ENCODE assay signal across 7 mouse cellular contexts in the genomic region with DNA sequence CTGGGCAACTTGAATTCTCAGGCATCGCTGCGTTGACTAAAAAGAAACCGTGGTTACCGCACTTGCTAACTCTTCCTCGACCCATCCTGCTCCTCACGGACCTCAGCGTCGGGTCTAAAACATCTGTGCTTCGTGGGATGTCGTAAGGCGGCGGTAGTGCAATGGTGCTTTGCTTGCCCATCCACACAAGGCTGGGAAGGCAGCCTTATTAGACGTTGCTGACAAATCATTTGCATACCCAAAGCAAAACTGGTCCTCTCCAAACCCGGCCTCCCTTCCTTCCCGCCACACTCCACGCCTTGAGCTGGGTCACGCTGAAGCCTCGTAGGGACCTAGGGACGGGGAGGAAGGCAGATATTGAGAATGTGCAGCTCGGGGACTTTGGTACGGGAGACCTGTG. TPM values are rescaled to one million over a fixed set of nuclear protein-coding genes. Genes with fewer than 3 reads are reported as not detected.
DNase-seq lines count a peak whose midpoint lies in the region; ATAC-seq and TF ChIP-seq lines count a peak whose summit lies in the region.

No protein-coding gene starts in this region.

- peak; percentile 59 for ATAC-seq in lung, embryonic 14.5 days (ENCODE audit: insufficient read depth)
- ATAC-seq in forebrain, embryonic 16.5 days, result peak; percentile 47
- peak; percentile 62 for ATAC-seq in neural tube, embryonic 12.5 days (ENCODE audit: low FRiP score, low read depth)

- DNase-seq in lung, embryonic 14.5 days, result peak; percentile 64
- DNase-seq in lung, postnatal 14 days, result no peak
- DNase-seq in liver (peak; percentile 69), adipocyte (ENCODE audit: low spot score) (no peak)

- peak; percentile 2; the same call in 1 of the 2 replicates for TF ChIP-seq CTCF in lung, embryonic 14.5 days (IDR thresholded peaks at IDR 0.05; ENCODE audit: low read depth)

- peak overlapping the region; percentile 76 for H3K27ac ChIP-seq in lung, embryonic 14.5 days (ENCODE audit: low read depth)
- peak overlapping the region; percentile 51 for H3K27ac ChIP-seq in brown adipose tissue, adult 24 weeks (replicated peaks; ENCODE audit: low read depth, low read length)
- peak overlapping the region; percentile 83 for H3K27ac ChIP-seq in forebrain, embryonic 16.5 days (ENCODE audit: low read length)
- peak overlapping the region; percentile 57 for H3K27ac ChIP-seq in neural tube, embryonic 12.5 days

- under 1% methylated on average over 21 of the region's 21 CpGs for WGBS in lung, embryonic 14.5 days
- WGBS in forebrain, embryonic 16.5 days, result under 1% methylated on average over 21 of the region's 21 CpGs
- WGBS in neural tube, embryonic 12.5 days, result under 1% methylated on average over 21 of the region's 21 CpGs

- H3K4me2 ChIP-seq in lung, embryonic 14.5 days, result peak overlapping the region; percentile 96
- H3K4me2 ChIP-seq in forebrain, embryonic 16.5 days (ENCODE audit: low read length), result peak overlapping the region; percentile 92
- peak overlapping the region; percentile 94 for H3K4me2 ChIP-seq in neural tube, embryonic 12.5 days (replicated peaks)

- peaks cover 9% of the 10 kb centered on the region; the same call in 1 of the 2 replicates for H3K36me3 ChIP-seq in lung, embryonic 14.5 days (ENCODE audit: insufficient read depth)
- no peaks in the 10 kb centered on the region for H3K36me3 ChIP-seq in forebrain, embryonic 16.5 days (ENCODE audit: control insufficient read depth, insufficient read depth)
- peaks cover 7% of the 10 kb centered on the region for H3K36me3 ChIP-seq in neural tube, embryonic 12.5 days

- peak overlapping the region; percentile 56 for H3K9ac ChIP-seq in lung, embryonic 14.5 days
- peak overlapping the region; percentile 67 for H3K9ac ChIP-seq in forebrain, embryonic 16.5 days (replicated peaks; ENCODE audit: low read depth, low read length)
- H3K9ac ChIP-seq in neural tube, embryonic 12.5 days, result peak overlapping the region; percentile 60

- H3K4me1 ChIP-seq in lung, embryonic 14.5 days (ENCODE audit: insufficient read depth), result peaks cover 7% of the 10 kb centered on the region
- H3K4me1 ChIP-seq in brown adipose tissue, adult 24 weeks (ENCODE audit: control insufficient read depth, insufficient read depth, insufficient read length, low read length), result peaks cover 13% of the 10 kb centered on the region; the same call in 1 of the 2 replicates
- peaks cover 18% of the 10 kb centered on the region for H3K4me1 ChIP-seq in forebrain, embryonic 16.5 days (replicated peaks; ENCODE audit: control insufficient read depth, insufficient read depth, low read length)
- peaks cover 19% of the 10 kb centered on the region for H3K4me1 ChIP-seq in neural tube, embryonic 12.5 days

- peak overlapping the region; percentile 78 for H3K4me3 ChIP-seq in lung, embryonic 14.5 days (ENCODE audit: low read depth, low read length)
- H3K4me3 ChIP-seq in brown adipose tissue, adult 24 weeks (ENCODE audit: insufficient read depth, low read depth, low read length), result peak overlapping the region; percentile 92
- peak overlapping the region; percentile 71 for H3K4me3 ChIP-seq in forebrain, embryonic 16.5 days (replicated peaks; ENCODE audit: low read length)
- H3K4me3 ChIP-seq in neural tube, embryonic 12.5 days, result peak overlapping the region; percentile 77

- no peaks in the 10 kb centered on the region for H3K27me3 ChIP-seq in lung, embryonic 14.5 days (ENCODE audit: insufficient read depth, low read length)
- H3K27me3 ChIP-seq in forebrain, embryonic 16.5 days (replicated peaks; ENCODE audit: control insufficient read depth, insufficient read depth, low read length), result no peaks in the 10 kb centered on the region
- no peaks in the 10 kb centered on the region for H3K27me3 ChIP-seq in neural tube, embryonic 12.5 days (replicated peaks)

- no peaks in the 10 kb centered on the region for H3K9me3 ChIP-seq in lung, embryonic 14.5 days (ENCODE audit: low read depth, low read length)
- H3K9me3 ChIP-seq in forebrain, embryonic 16.5 days (ENCODE audit: control insufficient read depth, low read length), result no peaks in the 10 kb centered on the region
- no peaks in the 10 kb centered on the region for H3K9me3 ChIP-seq in neural tube, embryonic 12.5 days

RNA-seq across cellular contexts. Expression of gene Gxylt1, which starts 0.6 kb away (rescaled TPM):
- polyA plus RNA-seq in lung, embryonic 14.5 days (2014; fragmentation: Nextera tagmentation; extraction: Ambion mirVana), result 18.1 and 19.1 TPM in 2 replicates
- 5.6 and 6.1 TPM in 2 replicates for polyA plus RNA-seq in brown adipose tissue, adult 24 weeks (2012; ENCODE audit: insufficient read depth, insufficient read length, missing spikeins)
- 10.6 and 11.6 TPM in 2 replicates for polyA plus RNA-seq in forebrain, embryonic 16.5 days (2015; fragmentation: Nextera tagmentation; extraction: Ambion mirVana)
- 13.3 and 14.0 TPM in 2 replicates for polyA plus RNA-seq in neural tube, embryonic 12.5 days (2016; fragmentation: Nextera tagmentation; extraction: Ambion mirVana)

Comparison
In these comparisons a context has a peak if more than half of its experiments do, and no peak if none do; other contexts are left out.
1. DNase-seq: peak in lung, embryonic 14.5 days (single experiment) and liver (single experiment); none in lung, postnatal 14 days (single experiment) and adipocyte (single experiment).
2. Peak in every context shown above with its lines, with median percentiles within 50 percentile points of each other: ATAC-seq, H3K27ac ChIP-seq, H3K4me2 ChIP-seq, H3K4me3 ChIP-seq and H3K9ac ChIP-seq.